7 mouse cellular contexts compared by ENCODE assay signal in the genomic region with DNA sequence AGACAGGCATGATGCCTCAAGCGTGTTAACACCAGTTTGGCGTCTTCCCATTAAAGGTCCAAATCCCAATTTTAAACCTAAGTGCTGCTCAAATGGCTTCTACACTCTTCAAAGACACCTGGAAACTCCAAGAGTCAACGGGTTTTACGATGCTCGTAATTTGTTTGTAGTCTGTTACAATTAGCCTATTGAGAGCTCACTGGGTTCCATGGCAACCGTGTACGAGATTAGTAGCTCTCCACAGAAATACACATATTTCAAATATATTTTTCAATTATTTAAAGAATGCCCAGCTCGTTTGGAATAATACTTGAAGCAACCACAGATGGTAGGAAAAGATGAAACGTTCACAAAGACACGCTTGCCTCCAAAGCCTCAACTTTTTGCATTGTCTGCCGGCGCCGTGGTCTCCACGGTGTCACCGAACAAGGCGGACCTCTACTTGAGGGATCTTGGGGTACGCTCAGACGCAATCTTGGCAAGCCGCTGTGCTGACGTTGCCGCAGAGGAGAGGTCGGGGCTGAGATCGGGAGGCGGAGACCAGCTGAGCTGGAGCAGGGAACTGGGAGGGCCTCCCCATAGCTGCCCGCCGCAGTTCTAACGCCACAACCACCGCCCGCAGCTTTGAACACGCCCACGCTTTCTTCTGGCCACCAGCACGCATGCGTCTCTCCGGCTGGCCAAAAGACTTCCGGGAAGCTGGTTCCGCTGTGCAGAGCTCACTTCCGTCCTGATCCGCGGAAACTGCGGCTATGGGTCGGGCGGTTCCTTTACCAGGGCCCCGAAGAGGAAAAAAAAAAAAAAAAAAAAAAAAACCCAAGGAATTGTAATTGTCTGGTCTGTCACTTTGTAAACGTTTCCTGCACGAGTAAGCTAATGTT. TPM values are rescaled to one million over a fixed set of nuclear protein-coding genes. Genes with fewer than 3 reads are reported as not detected.
DNase-seq lines count a peak whose midpoint lies in the region; ATAC-seq lines count a peak whose summit lies in the region.

No protein-coding gene starts in this region.

- H3K9ac ChIP-seq in embryonic facial prominence, embryonic 12.5 days, result peak overlapping the region; percentile 50
- H3K9ac ChIP-seq in limb, embryonic 11.5 days (ENCODE audit: low read length), result peak overlapping the region; percentile 70
- H3K9ac ChIP-seq in midbrain, embryonic 14.5 days (replicated peaks; ENCODE audit: low read length), result peak overlapping the region; percentile 91

- peaks cover 19% of the 10 kb centered on the region for H3K4me1 ChIP-seq in embryonic facial prominence, embryonic 12.5 days
- H3K4me1 ChIP-seq in limb, embryonic 11.5 days (ENCODE audit: control insufficient read depth, insufficient read depth, low read length), result peaks cover 8% of the 10 kb centered on the region
- peaks cover 25% of the 10 kb centered on the region for H3K4me1 ChIP-seq in midbrain, embryonic 14.5 days (ENCODE audit: control insufficient read depth, insufficient read depth, low read length)

- DNase-seq in adrenal gland, postnatal 25 days, result peak; percentile 92
- DNase-seq in heart, adult 11 months, result peak; percentile 100
- peak; percentile 91 for DNase-seq in kidney, adult 18-20 months
- DNase-seq in limb, embryonic 11.5 days (ENCODE audit: low spot score), result peak; percentile 93
- peak; percentile 97 for DNase-seq in midbrain, embryonic 14.5 days
- DNase-seq in spleen, adult 18-20 months, result peak; percentile 85 to 88

- H3K9me3 ChIP-seq in embryonic facial prominence, embryonic 12.5 days, result no peaks in the 10 kb centered on the region
- H3K9me3 ChIP-seq in limb, embryonic 11.5 days (ENCODE audit: control insufficient read depth, low read length), result no peaks in the 10 kb centered on the region
- H3K9me3 ChIP-seq in midbrain, embryonic 14.5 days (ENCODE audit: control insufficient read depth, low read length), result no peaks in the 10 kb centered on the region

- 3% methylated on average over 43 of the region's 45 CpGs for WGBS in embryonic facial prominence, embryonic 12.5 days
- 2% methylated on average over 45 of the region's 45 CpGs for WGBS in limb, embryonic 11.5 days
- WGBS in midbrain, embryonic 14.5 days, result 3% methylated on average over 45 of the region's 45 CpGs

- no peaks in the 10 kb centered on the region for H3K27me3 ChIP-seq in embryonic facial prominence, embryonic 12.5 days
- H3K27me3 ChIP-seq in limb, embryonic 11.5 days (ENCODE audit: control insufficient read depth, insufficient read depth, low read length), result no peaks in the 10 kb centered on the region
- H3K27me3 ChIP-seq in midbrain, embryonic 14.5 days (ENCODE audit: control insufficient read depth, insufficient read depth, low read length), result no peaks in the 10 kb centered on the region

- no peaks in the 10 kb centered on the region for H3K36me3 ChIP-seq in embryonic facial prominence, embryonic 12.5 days
- H3K36me3 ChIP-seq in limb, embryonic 11.5 days (ENCODE audit: control insufficient read depth, insufficient read depth, low read length), result no peaks in the 10 kb centered on the region
- no peaks in the 10 kb centered on the region for H3K36me3 ChIP-seq in midbrain, embryonic 14.5 days (ENCODE audit: control insufficient read depth, insufficient read depth, low read length)

- peak overlapping the region; percentile 87 for H3K4me2 ChIP-seq in embryonic facial prominence, embryonic 12.5 days (replicated peaks)
- peak overlapping the region; percentile 41 for H3K4me2 ChIP-seq in limb, embryonic 11.5 days (ENCODE audit: low read depth, severe bottlenecking)
- H3K4me2 ChIP-seq in midbrain, embryonic 14.5 days (ENCODE audit: low read length), result peak overlapping the region; percentile 77

- peak overlapping the region; percentile 99 for H3K27ac ChIP-seq in embryonic facial prominence, embryonic 12.5 days
- peak overlapping the region; percentile 86 for H3K27ac ChIP-seq in limb, embryonic 11.5 days (replicated peaks; ENCODE audit: low read depth, low read length)
- H3K27ac ChIP-seq in midbrain, embryonic 14.5 days (replicated peaks; ENCODE audit: low read depth, low read length), result peak overlapping the region; percentile 94

- peak overlapping the region; percentile 92 for H3K4me3 ChIP-seq in embryonic facial prominence, embryonic 12.5 days
- H3K4me3 ChIP-seq in limb, embryonic 11.5 days (ENCODE audit: low read depth, low read length), result peak overlapping the region; percentile 88
- H3K4me3 ChIP-seq in midbrain, embryonic 14.5 days (replicated peaks; ENCODE audit: low read depth, low read length), result peak overlapping the region; percentile 92

- peak; percentile 95 for ATAC-seq in embryonic facial prominence, embryonic 12.5 days (ENCODE audit: insufficient number of reproducible peaks, insufficient read depth, low FRiP score, low TSS enrichment)
- peak; percentile 93 for ATAC-seq in limb, embryonic 11.5 days (ENCODE audit: insufficient number of reproducible peaks, low FRiP score, low TSS enrichment, low read depth)
- ATAC-seq in midbrain, embryonic 14.5 days (ENCODE audit: low FRiP score, low TSS enrichment), result peak; percentile 91

RNA-seq across cellular contexts. Expression of a gene that starts 1.1 kb away (rescaled TPM):
- total RNA-seq in adrenal gland, postnatal 25 days (2021), result 110 and 126 TPM in 2 replicates
- polyA plus RNA-seq in embryonic facial prominence, embryonic 12.5 days (2016; fragmentation: Nextera tagmentation; extraction: Ambion mirVana), result 88.5 and 97.7 TPM in 2 replicates
- 97.8 and 114 TPM in 2 replicates for polyA plus RNA-seq in limb, embryonic 11.5 days (2014; fragmentation: Nextera tagmentation; extraction: Ambion mirVana)
- polyA plus RNA-seq in midbrain, embryonic 14.5 days (2014; fragmentation: Nextera tagmentation; extraction: Ambion mirVana), result 74.1 and 83.8 TPM in 2 replicates

RNA-seq across cellular contexts. Expression of a gene that starts 50.1 kb away (rescaled TPM):
- total RNA-seq in adrenal gland, postnatal 25 days (2021), result 0.61 TPM in 1 of 2 replicates, not detected in the other
- 1.2 and 1.5 TPM in 2 replicates for polyA plus RNA-seq in embryonic facial prominence, embryonic 12.5 days (2016; fragmentation: Nextera tagmentation; extraction: Ambion mirVana)
- 0.84 and 1.1 TPM in 2 replicates for polyA plus RNA-seq in limb, embryonic 11.5 days (2014; fragmentation: Nextera tagmentation; extraction: Ambion mirVana)
- polyA plus RNA-seq in midbrain, embryonic 14.5 days (2014; fragmentation: Nextera tagmentation; extraction: Ambion mirVana), result 0.74 and 0.83 TPM in 2 replicates

RNA-seq across cellular contexts. Expression of a gene that starts 50.2 kb away (rescaled TPM):
- not detected in 2 replicates for total RNA-seq in adrenal gland, postnatal 25 days (2021)
- polyA plus RNA-seq in embryonic facial prominence, embryonic 12.5 days (2016; fragmentation: Nextera tagmentation; extraction: Ambion mirVana), result not detected in 2 replicates
- polyA plus RNA-seq in limb, embryonic 11.5 days (2014; fragmentation: Nextera tagmentation; extraction: Ambion mirVana), result not detected in 2 replicates
- polyA plus RNA-seq in midbrain, embryonic 14.5 days (2014; fragmentation: Nextera tagmentation; extraction: Ambion mirVana), result not detected in 2 replicates

Comparison
In these comparisons a context has a peak if more than half of its experiments do, and no peak if none do; other contexts are left out.
1. Peak in every context shown above with its lines: DNase-seq, ATAC-seq, H3K4me3 ChIP-seq and H3K27ac ChIP-seq.